Mouse (Mus musculus): ENCODE results near the gene Sipa1. TPM values are rescaled to one million over a fixed set of nuclear protein-coding genes. Genes with fewer than 3 reads are reported as not detected.
"Not testable (repeated sequence)": the region's sequence is repeated elsewhere in the genome, so short reads cannot be mapped to it uniquely, and the experiment has no call there.

Sipa1 gene
- polyA plus RNA-seq, 1 experiment from 2014 or later = 28.9 TPM

DNA sequence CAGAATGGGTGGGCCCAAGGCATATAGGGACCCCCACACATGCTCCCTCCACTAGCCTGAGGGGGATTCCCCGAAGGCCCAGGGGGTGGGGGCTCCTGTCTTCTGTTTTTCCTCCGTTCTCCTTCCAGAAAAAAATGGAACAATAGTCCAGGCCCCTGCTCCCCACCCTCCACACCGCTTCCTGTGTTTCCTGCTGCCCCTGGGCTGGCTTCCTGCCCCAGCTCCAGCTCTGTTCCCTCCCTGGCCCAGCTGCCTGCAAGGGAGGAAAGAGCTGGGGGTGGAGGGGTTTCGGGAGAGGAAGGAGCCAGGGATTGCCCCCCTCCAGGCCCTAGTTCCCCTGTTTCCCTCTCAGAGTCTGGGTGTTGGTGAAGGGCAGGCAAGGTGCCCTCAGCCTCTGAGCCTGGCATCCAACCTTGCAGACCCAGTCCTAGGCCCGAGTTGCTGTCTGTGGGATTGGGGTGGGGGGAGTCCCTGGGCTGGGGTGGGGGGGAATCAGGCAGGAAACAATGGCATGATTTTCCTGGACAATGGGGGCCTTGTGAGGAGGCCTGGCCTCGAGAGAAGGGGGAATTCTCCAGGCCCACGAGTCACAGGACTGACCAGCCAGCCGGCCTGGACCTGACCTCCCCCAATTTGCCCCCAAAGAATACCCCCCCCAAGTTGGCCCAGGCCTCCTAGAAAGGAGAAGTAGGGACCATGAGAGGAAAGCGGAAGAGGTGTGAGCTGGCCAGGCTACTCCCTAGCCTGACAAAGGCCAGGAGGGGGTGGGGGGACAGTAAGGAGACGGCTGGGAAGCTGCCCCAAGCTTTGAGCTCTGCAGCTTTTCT is 28.8 kb upstream of the Sipa1 start:
- 53% methylated on average over 10 of the region's 10 CpGs for WGBS
- DNase-seq (ENCODE audit: low spot score) = no peak
- Histone ChIP-seq H3K4me1 (peaks cover 63% of the 10 kb centered on the region), H3K36me3 (peaks cover 68% of the 10 kb centered on the region), H3K4me3 (peak overlapping the region; percentile 96), H3K9me3 (no peaks in the 10 kb centered on the region), H3K27ac (peak overlapping the region; percentile 94), H3K27me3 (ENCODE audit: insufficient read depth, poor library complexity, severe bottlenecking) (0 out of 2 replicates have a peak, but pooled peaks cover 7% of the 10 kb centered on the region)

DNA sequence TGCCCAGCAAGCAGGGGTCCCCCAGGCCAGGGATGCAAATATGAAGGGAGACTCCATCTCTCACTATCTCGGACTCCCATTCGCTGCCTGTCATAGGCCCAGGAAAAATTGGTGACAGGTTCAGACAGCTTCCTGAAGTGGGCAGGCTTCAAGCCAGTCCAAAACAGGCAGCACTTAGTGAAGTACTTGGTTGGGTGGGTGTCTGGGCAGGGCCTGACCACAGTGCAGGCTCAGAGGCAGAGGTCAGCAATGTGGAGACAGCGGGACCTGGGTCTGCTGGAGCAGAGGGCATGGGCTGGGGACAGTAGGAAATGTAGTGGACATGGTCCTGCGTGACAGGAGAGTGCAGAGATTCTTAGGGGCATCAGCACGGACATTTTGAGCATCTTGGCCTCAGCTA is 28.1 kb upstream of the Sipa1 start:
- Histone ChIP-seq H3K27ac (peak overlapping the region; percentile 94), H3K27me3 (ENCODE audit: insufficient read depth, poor library complexity, severe bottlenecking) (0 out of 2 replicates have a peak, but pooled peaks cover 7% of the 10 kb centered on the region), H3K36me3 (peaks cover 67% of the 10 kb centered on the region), H3K4me3 (peak overlapping the region; percentile 96), H3K9me3 (no peaks in the 10 kb centered on the region), H3K4me1 (peaks cover 67% of the 10 kb centered on the region)
- no peak for DNase-seq (ENCODE audit: low spot score)
- 63% methylated on average over 5 of the region's 5 CpGs for WGBS

DNA sequence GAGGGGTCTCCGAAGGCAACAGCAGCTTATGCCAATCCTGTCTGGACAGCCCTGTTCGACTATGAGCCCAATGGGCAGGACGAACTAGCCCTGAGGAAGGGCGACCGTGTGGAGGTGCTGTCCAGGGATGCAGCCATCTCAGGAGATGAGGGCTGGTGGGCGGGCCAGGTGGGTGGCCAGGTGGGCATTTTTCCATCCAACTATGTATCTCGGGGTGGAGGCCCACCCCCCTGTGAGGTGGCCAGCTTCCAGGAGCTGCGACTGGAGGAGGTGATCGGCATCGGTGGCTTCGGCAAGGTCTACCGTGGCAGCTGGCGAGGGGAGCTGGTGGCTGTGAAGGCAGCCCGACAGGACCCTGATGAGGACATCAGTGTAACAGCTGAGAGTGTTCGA is 26.8 kb upstream of the Sipa1 start:
- peak overlapping the region; percentile 94 for H3K27ac ChIP-seq
- H3K27me3 ChIP-seq (ENCODE audit: insufficient read depth, poor library complexity, severe bottlenecking) = 0 out of 2 replicates have a peak, but pooled peaks cover 5% of the 10 kb centered on the region
- H3K9me3 ChIP-seq = no peaks in the 10 kb centered on the region
- H3K4me3 ChIP-seq = peak overlapping the region; percentile 96
- peaks cover 67% of the 10 kb centered on the region for H3K36me3 ChIP-seq
- H3K4me1 ChIP-seq = peaks cover 56% of the 10 kb centered on the region
- no peak for DNase-seq (ENCODE audit: low spot score)
- WGBS = 69% methylated on average over 15 of the region's 15 CpGs

DNA sequence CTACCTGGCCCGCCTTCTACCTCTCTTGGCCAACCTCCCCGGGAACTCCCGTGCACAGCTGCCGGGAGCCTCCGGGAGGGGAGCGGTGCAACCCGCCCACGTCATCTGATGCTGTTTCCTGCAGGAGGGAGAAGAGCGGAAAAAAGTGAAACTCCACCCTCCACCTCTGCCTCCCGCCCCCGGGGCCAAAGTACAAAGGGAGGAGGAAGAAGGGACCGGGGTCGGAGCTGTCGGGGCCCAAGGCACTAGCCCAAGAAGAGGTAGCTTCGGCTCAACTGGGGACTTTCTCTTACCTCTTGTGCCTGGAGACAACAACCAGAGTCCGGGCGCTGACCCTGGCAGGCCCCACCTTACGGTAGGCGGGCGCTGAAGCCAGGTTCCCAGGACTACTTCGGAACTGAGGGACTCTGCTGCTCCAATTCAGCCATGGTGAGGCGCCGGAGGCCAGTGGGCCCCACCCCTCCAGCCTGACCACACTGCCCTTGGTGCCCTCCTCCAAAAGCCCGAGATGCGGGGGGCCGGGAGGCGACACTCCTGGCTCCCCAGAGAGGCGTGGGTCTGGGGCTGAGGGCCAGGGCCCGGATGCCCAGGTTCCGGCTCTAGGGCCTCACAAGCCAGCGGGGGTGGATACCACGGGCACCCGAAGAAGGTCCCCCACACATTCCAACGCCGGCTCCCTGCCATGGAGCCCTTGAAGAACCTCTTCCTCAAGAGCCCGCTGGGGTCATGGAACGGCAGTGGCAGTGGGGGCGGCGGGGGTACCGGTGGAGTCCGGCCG is 26.2 kb upstream of the Sipa1 start:
- Histone ChIP-seq H3K27ac (peak overlapping the region; percentile 94), H3K36me3 (peaks cover 67% of the 10 kb centered on the region), H3K27me3 (ENCODE audit: insufficient read depth, poor library complexity, severe bottlenecking) (no peaks in the 10 kb centered on the region), H3K9me3 (no peaks in the 10 kb centered on the region), H3K4me3 (peak overlapping the region; percentile 96), H3K4me1 (peaks cover 55% of the 10 kb centered on the region)
- 8% methylated on average over 42 of the region's 42 CpGs for WGBS
- DNase-seq (ENCODE audit: low spot score) = peak; percentile 96

DNA sequence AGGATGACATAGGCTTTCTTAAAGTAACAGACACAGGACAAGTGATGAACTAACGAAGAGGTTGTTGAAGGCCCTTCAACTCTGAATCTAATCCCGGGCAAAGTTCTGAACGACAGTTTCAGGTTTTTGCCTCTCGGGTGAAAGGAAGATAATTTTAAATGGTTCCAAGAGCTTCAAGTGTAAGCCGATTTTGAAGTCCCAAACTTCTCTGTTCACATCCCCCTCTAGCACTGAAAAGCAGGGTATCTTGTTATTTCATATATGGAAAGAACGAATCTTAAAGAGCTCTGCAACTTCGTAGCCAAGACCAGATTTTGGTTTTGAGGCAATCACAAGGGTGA is 25.6 kb upstream of the Sipa1 start:
- Histone ChIP-seq H3K36me3 (peaks cover 68% of the 10 kb centered on the region), H3K27ac (peak overlapping the region; percentile 94), H3K4me3 (peak overlapping the region; percentile 96), H3K27me3 (ENCODE audit: insufficient read depth, poor library complexity, severe bottlenecking) (no peaks in the 10 kb centered on the region), H3K4me1 (peaks cover 55% of the 10 kb centered on the region), H3K9me3 (no peaks in the 10 kb centered on the region)
- under 1% methylated on average over 7 of the region's 7 CpGs for WGBS
- DNase-seq (ENCODE audit: low spot score) = no peak

DNA sequence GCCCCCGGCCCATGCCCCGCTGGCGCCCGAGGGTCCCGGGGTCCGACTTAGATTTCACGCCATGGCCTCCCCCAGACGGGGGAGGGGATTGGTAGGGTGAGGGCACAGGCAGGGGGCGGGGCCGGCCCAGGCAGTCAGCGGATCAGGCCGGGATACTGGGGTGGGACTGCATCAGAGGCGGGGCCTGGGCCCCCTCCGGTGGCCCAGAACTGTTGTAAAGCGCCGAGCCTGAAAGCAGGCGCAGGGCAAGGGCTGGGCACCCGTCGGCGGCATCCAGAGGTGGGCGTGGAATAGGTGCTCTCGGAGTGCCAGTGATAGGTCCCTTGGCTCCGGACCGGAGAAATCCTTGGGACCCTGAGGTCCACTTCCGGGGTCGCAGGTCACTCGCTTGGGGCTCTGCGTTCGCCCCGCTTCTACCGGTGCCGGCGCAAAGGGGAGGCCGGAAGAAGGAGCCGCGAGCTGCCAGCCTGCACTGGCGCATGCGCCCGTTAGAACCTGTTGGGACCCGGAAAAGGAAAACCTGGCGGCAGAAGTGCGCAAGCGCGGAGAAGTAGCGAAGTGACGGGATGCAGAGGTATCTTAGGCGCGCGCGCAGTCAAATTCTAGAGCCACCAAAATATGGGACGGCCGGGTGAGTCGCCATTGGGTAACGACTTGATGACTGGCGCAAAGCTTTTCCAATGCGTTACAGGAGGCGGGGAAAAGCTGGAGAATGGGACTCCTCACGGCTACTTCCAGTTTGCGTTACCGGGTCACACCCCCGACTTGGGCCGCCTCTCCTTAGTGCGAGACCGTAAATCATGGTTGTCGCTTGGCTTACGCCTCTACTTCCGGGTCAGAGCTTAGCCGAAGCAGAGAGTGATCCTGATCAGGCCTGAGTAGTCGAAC is 24.9 kb upstream of the Sipa1 start, which contains the start of the genes Map3k11 and Pcnx3:
Gene Map3k11, plus strand, starts transcription at position 543 of the 888 bp plus-strand sequence.
Gene Pcnx3, minus strand, starts transcription at position 709 of the 888 bp plus-strand sequence.
- Histone ChIP-seq H3K36me3 (peaks cover 68% of the 10 kb centered on the region), H3K4me1 (peaks cover 49% of the 10 kb centered on the region), H3K4me3 (peak within 1 kb of the TSS; percentile 96), H3K27me3 (ENCODE audit: insufficient read depth, poor library complexity, severe bottlenecking) (no peaks in the 10 kb centered on the region), H3K9me3 (no peaks in the 10 kb centered on the region), H3K27ac (peak within 1 kb of the TSS; percentile 94)
- peak; percentile 99 for DNase-seq (ENCODE audit: low spot score)
- under 1% methylated on average over 69 of the region's 69 CpGs for WGBS

DNA sequence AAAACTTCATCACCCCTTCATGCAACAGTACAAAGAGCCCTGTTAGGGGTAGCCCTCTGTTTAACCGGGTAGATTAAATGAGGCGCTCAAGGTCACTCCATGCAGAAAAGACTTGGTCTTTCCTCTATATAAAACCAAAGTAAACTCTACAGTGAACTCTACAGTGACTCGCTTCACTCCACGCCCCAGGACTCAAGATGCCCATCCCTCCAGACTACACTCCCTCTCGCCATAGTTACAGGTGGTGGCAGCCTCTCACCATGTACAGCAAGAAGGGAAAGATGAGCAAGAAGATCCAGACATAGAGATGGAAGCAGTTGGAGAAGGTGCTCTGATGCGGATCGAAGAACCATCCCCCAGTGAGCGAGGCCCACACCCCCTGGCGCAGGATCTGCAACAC is 24.2 kb upstream of the Sipa1 start:
- H3K4me3 ChIP-seq = peak overlapping the region; percentile 96
- H3K36me3 ChIP-seq = peaks cover 68% of the 10 kb centered on the region
- H3K9me3 ChIP-seq = no peaks in the 10 kb centered on the region
- 22% methylated on average over 9 of the region's 9 CpGs for WGBS
- peaks cover 42% of the 10 kb centered on the region for H3K4me1 ChIP-seq
- no peaks in the 10 kb centered on the region for H3K27me3 ChIP-seq (ENCODE audit: insufficient read depth, poor library complexity, severe bottlenecking)
- no peak for DNase-seq (ENCODE audit: low spot score)
- H3K27ac ChIP-seq = peak overlapping the region; percentile 94

DNA sequence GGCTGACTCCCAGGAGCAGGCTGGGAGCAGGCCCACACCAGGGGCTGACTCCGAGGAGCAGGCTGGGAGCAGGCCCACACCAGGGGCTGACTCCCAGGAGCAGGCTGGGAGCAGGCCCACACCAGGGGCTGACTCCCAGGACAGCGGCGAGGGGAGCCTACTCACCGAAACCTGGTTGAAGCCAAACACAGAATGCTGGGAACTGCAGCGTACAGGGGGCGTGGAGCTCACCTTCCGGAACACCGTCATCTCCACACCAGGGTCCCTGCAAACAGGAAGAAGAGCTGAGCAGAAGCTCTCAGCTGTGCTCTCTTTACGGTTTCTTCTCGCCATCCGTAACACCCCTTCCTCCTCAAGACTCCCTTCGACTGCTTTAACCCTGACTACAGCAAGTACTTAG is 23.4 kb upstream of the Sipa1 start:
- DNase-seq (ENCODE audit: low spot score) = not testable (repeated sequence)

DNA sequence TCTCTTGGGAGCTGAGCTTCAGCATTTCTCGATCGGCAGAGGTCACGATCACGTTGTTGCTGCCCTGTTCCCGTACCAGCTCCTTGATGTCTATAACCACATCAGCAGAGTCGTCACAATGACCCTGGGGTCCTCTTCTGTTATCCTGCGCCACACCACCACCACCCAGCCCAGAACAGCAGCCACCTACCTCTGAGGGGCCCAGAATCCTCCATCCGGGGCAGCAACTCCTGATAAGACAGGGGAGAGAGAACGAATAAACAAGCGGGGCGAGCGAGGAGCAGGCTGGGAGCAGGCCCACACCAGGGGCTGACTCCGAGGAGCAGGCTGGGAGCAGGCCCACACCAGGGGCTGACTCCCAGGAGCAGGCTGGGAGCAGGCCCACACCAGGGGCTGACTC is 22.9 kb upstream of the Sipa1 start:
- Histone ChIP-seq H3K9me3 (no peaks in the 10 kb centered on the region), H3K36me3 (peaks cover 68% of the 10 kb centered on the region), H3K27me3 (ENCODE audit: insufficient read depth, poor library complexity, severe bottlenecking) (no peaks in the 10 kb centered on the region), H3K4me3 (no peak overlapping the region), H3K4me1 (peaks cover 29% of the 10 kb centered on the region), H3K27ac (no peak overlapping the region)
- DNase-seq (ENCODE audit: low spot score) = no peak
- 80% methylated on average over 13 of the region's 13 CpGs for WGBS

More for the DNA sequence above, 23.4 kb upstream of the Sipa1 start:
- 90% methylated on average over 12 of the region's 12 CpGs for WGBS
- Histone ChIP-seq H3K4me1 (peaks cover 34% of the 10 kb centered on the region), H3K27ac (peak overlapping the region; percentile 94; the same call in 1 of the 2 replicates), H3K36me3 (peaks cover 68% of the 10 kb centered on the region), H3K4me3 (peak overlapping the region; percentile 96)
- H3K9me3 ChIP-seq; H3K27me3 ChIP-seq (ENCODE audit: insufficient read depth, poor library complexity, severe bottlenecking): not testable (repeated sequence)

DNA sequence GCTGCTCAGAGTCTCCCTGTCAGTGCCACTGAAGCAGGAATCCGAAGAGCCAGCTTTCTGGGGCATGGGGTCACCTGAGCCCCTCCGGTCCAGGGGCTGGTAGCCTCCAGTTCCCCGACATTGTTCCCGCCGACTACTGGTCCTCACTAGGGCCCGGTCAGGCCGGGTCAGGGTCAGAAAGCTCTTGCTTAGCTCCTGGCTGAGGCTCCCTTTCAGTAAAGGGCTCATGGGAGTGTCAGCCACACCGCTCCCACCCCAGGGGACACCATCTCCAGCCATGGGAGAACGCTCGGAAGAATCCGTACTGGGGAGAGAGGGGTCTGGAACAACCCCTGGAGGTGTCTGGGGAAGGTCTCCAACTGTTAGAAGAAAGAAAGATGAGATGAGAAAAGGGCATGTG is 22.4 kb upstream of the Sipa1 start:
- 92% methylated on average over 11 of the region's 11 CpGs for WGBS
- Histone ChIP-seq H3K4me3 (no peak overlapping the region), H3K36me3 (peaks cover 69% of the 10 kb centered on the region), H3K4me1 (peaks cover 23% of the 10 kb centered on the region), H3K27me3 (ENCODE audit: insufficient read depth, poor library complexity, severe bottlenecking) (no peaks in the 10 kb centered on the region), H3K9me3 (no peaks in the 10 kb centered on the region), H3K27ac (peak overlapping the region; percentile 59; the same call in 1 of the 2 replicates)
- DNase-seq (ENCODE audit: low spot score) = no peak

DNA sequence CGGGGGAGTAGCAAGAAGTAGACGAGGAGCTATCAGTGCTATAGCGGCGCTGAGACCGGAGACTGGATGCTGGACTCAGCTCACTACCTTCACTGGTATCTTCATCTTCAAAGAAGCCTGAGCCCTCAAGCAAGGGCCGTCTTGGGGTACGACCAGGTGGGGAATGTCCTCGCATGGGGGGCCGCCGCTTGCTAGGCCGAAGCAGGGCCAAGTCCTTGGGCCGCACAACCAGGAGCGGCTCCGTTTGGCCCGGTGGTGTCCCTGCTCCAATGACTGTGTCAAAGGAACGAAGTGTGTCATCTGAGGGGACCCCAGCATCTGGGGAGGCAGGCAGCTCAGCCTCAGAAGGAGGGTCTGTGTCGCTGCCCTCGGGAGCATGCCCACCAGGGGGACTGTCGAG is 21.9 kb upstream of the Sipa1 start:
- no peaks in the 10 kb centered on the region for H3K9me3 ChIP-seq
- no peak overlapping the region for H3K4me3 ChIP-seq
- WGBS = 92% methylated on average over 19 of the region's 19 CpGs
- no peak for DNase-seq (ENCODE audit: low spot score)
- H3K27me3 ChIP-seq (ENCODE audit: insufficient read depth, poor library complexity, severe bottlenecking) = no peaks in the 10 kb centered on the region
- peaks cover 19% of the 10 kb centered on the region for H3K4me1 ChIP-seq
- H3K36me3 ChIP-seq = peaks cover 69% of the 10 kb centered on the region
- no peak overlapping the region for H3K27ac ChIP-seq

DNA sequence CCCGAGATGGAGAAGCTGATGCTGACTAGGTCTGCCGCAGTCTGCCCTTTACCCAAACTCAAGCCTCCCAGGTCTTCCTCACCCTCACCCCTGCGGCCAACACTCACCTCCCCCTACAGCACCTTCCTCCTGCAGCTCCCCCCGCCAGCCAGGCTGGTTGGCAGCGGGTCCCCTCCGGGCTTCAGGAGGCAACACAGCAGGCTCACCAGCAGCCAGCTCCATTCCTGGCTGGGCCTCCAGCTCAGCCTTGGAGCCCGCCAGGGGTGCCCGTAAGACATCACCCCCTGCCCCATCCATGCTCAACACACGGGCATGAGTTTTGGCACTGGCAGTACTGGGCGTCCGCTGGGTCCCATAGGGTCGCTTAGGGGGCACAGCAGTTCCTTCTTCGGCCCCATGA is 21.5 kb upstream of the Sipa1 start:
- H3K27me3 ChIP-seq (ENCODE audit: insufficient read depth, poor library complexity, severe bottlenecking) = no peaks in the 10 kb centered on the region
- H3K9me3 ChIP-seq = no peaks in the 10 kb centered on the region
- H3K36me3 ChIP-seq = peaks cover 72% of the 10 kb centered on the region
- 95% methylated on average over 13 of the region's 13 CpGs for WGBS
- H3K4me3 ChIP-seq = no peak overlapping the region
- H3K27ac ChIP-seq = no peak overlapping the region
- no peak for DNase-seq (ENCODE audit: low spot score)
- H3K4me1 ChIP-seq = peaks cover 15% of the 10 kb centered on the region
